Mouse (Mus musculus): Measurements from ENCODE around the gene Efcc1. TPM values are rescaled to one million over a fixed set of nuclear protein-coding genes. Genes with fewer than 3 reads are reported as not detected.

The Efcc1 gene
- polyA plus RNA-seq, 1 experiment from 2014 or later: 0.77 TPM

GRCm38 (mm10) chr6:87732151-87733011 lies 1.7 kb downstream of the Efcc1 start:
- Histone ChIP-seq H3K36me3 (no peaks in the 10 kb centered on the region), H3K4me3 (peak overlapping the region; percentile 64), H3K9ac (no peak overlapping the region), H3K27ac (no peak overlapping the region), H3K9me3 (replicated peaks) (no peaks in the 10 kb centered on the region), H3K4me1 (replicated peaks) (peaks cover 41% of the 10 kb centered on the region), H3K27me3 (peaks cover 60% of the 10 kb centered on the region), H3K4me2 (peak overlapping the region; percentile 96)
- ATAC-seq (replicated peaks; ENCODE audit: insufficient number of reproducible peaks, insufficient read depth, low FRiP score, low read depth): no peak
- WGBS: 3% methylated on average over 50 of the region's 53 CpGs

- Histone ChIP-seq H3K4me2 (peak overlapping the region; percentile 96), H3K27me3 (peaks cover 60% of the 10 kb centered on the region), H3K9me3 (replicated peaks) (no peaks in the 10 kb centered on the region), H3K4me1 (replicated peaks) (peaks cover 46% of the 10 kb centered on the region), H3K36me3 (no peaks in the 10 kb centered on the region), H3K27ac (peak overlapping the region; percentile 28; the same call in 1 of the 2 replicates), H3K9ac (no peak overlapping the region), H3K4me3 (peak overlapping the region; percentile 64)
- WGBS: 29% methylated on average over 14 of the region's 14 CpGs
- peak; percentile 40; the same call in 1 of the 2 replicates for ATAC-seq (replicated peaks; ENCODE audit: insufficient number of reproducible peaks, insufficient read depth, low FRiP score, low read depth)
These were observed 2.7 kb downstream of the Efcc1 start for GRCm38 (mm10) chr6:87733131-87733930.

- Histone ChIP-seq H3K27ac (no peak overlapping the region), H3K4me2 (no peak overlapping the region), H3K4me3 (no peak overlapping the region), H3K4me1 (replicated peaks) (peaks cover 48% of the 10 kb centered on the region), H3K9ac (no peak overlapping the region), H3K36me3 (no peaks in the 10 kb centered on the region), H3K27me3 (peaks cover 58% of the 10 kb centered on the region), H3K9me3 (replicated peaks) (no peaks in the 10 kb centered on the region)
- 63% methylated on average over 5 of the region's 5 CpGs for WGBS
- ATAC-seq (replicated peaks; ENCODE audit: insufficient number of reproducible peaks, insufficient read depth, low FRiP score, low read depth): no peak
These were observed 3.5 kb downstream of the Efcc1 start for GRCm38 (mm10) chr6:87734136-87734535.

GRCm38 (mm10) chr6:87736923-87737322 lies 6.3 kb downstream of the Efcc1 start:
- 70% methylated on average over 4 of the region's 4 CpGs for WGBS
- H3K4me2 ChIP-seq: no peak overlapping the region
- H3K27ac ChIP-seq: no peak overlapping the region
- no peak overlapping the region for H3K4me3 ChIP-seq
- peaks cover 30% of the 10 kb centered on the region for H3K27me3 ChIP-seq
- ATAC-seq (replicated peaks; ENCODE audit: insufficient number of reproducible peaks, insufficient read depth, low FRiP score, low read depth): no peak
- peaks cover 43% of the 10 kb centered on the region for H3K4me1 ChIP-seq (replicated peaks)
- H3K9me3 ChIP-seq (replicated peaks): no peaks in the 10 kb centered on the region
- H3K36me3 ChIP-seq: no peaks in the 10 kb centered on the region
- H3K9ac ChIP-seq: no peak overlapping the region

GRCm38 (mm10) chr6:87737921-87738626 lies 7.4 kb downstream of the Efcc1 start:
- peaks cover 31% of the 10 kb centered on the region for H3K4me1 ChIP-seq (replicated peaks)
- H3K27ac ChIP-seq: no peak overlapping the region
- H3K27me3 ChIP-seq: peaks cover 18% of the 10 kb centered on the region
- H3K36me3 ChIP-seq: no peaks in the 10 kb centered on the region
- no peak for ATAC-seq (replicated peaks; ENCODE audit: insufficient number of reproducible peaks, insufficient read depth, low FRiP score, low read depth)
- H3K4me3 ChIP-seq: no peak overlapping the region
- no peak overlapping the region for H3K9ac ChIP-seq
- 70% methylated on average over 4 of the region's 4 CpGs for WGBS
- no peak overlapping the region for H3K4me2 ChIP-seq
- no peaks in the 10 kb centered on the region for H3K9me3 ChIP-seq (replicated peaks)

- WGBS: 25% methylated on average over 6 of the region's 6 CpGs
- H3K27me3 ChIP-seq: 0 out of 2 replicates have a peak, but pooled peaks cover 8% of the 10 kb centered on the region
- no peak overlapping the region for H3K9ac ChIP-seq
- peaks cover 21% of the 10 kb centered on the region for H3K4me1 ChIP-seq (replicated peaks)
- no peak overlapping the region for H3K4me3 ChIP-seq
- ATAC-seq (replicated peaks; ENCODE audit: insufficient number of reproducible peaks, insufficient read depth, low FRiP score, low read depth): no peak
- no peak overlapping the region for H3K4me2 ChIP-seq
- no peaks in the 10 kb centered on the region for H3K9me3 ChIP-seq (replicated peaks)
- peak overlapping the region; percentile 47 for H3K27ac ChIP-seq
- H3K36me3 ChIP-seq: no peaks in the 10 kb centered on the region
These were observed 9.2 kb downstream of the Efcc1 start for GRCm38 (mm10) chr6:87739898-87740297.

- no peak overlapping the region for H3K27ac ChIP-seq
- ATAC-seq (replicated peaks; ENCODE audit: insufficient number of reproducible peaks, insufficient read depth, low FRiP score, low read depth): no peak
- peaks cover 23% of the 10 kb centered on the region for H3K4me1 ChIP-seq (replicated peaks)
- H3K4me3 ChIP-seq: no peak overlapping the region
- H3K4me2 ChIP-seq: no peak overlapping the region
- H3K27me3 ChIP-seq: 0 out of 2 replicates have a peak, but pooled peaks cover 5% of the 10 kb centered on the region
- H3K36me3 ChIP-seq: no peaks in the 10 kb centered on the region
- H3K9me3 ChIP-seq (replicated peaks): no peaks in the 10 kb centered on the region
- H3K9ac ChIP-seq: no peak overlapping the region
These were observed 9.8 kb downstream of the Efcc1 start for GRCm38 (mm10) chr6:87740496-87740895.

- 58% methylated on average over 8 of the region's 8 CpGs for WGBS
- no peak for ATAC-seq (replicated peaks; ENCODE audit: insufficient number of reproducible peaks, insufficient read depth, low FRiP score, low read depth)
- peaks cover 26% of the 10 kb centered on the region for H3K4me1 ChIP-seq (replicated peaks)
- no peak overlapping the region for H3K4me3 ChIP-seq
- H3K27ac ChIP-seq: no peak overlapping the region
- H3K9me3 ChIP-seq (replicated peaks): no peaks in the 10 kb centered on the region
- no peak overlapping the region for H3K9ac ChIP-seq
- no peak overlapping the region for H3K4me2 ChIP-seq
- no peaks in the 10 kb centered on the region for H3K36me3 ChIP-seq
- no peaks in the 10 kb centered on the region for H3K27me3 ChIP-seq
These were observed 11.3 kb downstream of the Efcc1 start for GRCm38 (mm10) chr6:87741978-87742377.

GRCm38 (mm10) chr6:87742804-87743203 lies 12.1 kb downstream of the Efcc1 start:
- H3K4me3 ChIP-seq: no peak overlapping the region
- H3K4me2 ChIP-seq: no peak overlapping the region
- H3K27me3 ChIP-seq: no peaks in the 10 kb centered on the region
- H3K4me1 ChIP-seq (replicated peaks): peaks cover 26% of the 10 kb centered on the region
- no peaks in the 10 kb centered on the region for H3K36me3 ChIP-seq
- ATAC-seq (replicated peaks; ENCODE audit: insufficient number of reproducible peaks, insufficient read depth, low FRiP score, low read depth): no peak
- no peaks in the 10 kb centered on the region for H3K9me3 ChIP-seq (replicated peaks)
- no peak overlapping the region for H3K27ac ChIP-seq
- 78% methylated on average over 5 of the region's 5 CpGs for WGBS
- no peak overlapping the region for H3K9ac ChIP-seq

GRCm38 (mm10) chr6:87743281-87743680 lies 12.6 kb downstream of the Efcc1 start:
- WGBS: 69% methylated on average over 5 of the region's 5 CpGs
- no peaks in the 10 kb centered on the region for H3K27me3 ChIP-seq
- peaks cover 21% of the 10 kb centered on the region for H3K4me1 ChIP-seq (replicated peaks)
- H3K4me2 ChIP-seq: no peak overlapping the region
- no peaks in the 10 kb centered on the region for H3K36me3 ChIP-seq
- no peak overlapping the region for H3K9ac ChIP-seq
- H3K9me3 ChIP-seq (replicated peaks): no peaks in the 10 kb centered on the region
- H3K4me3 ChIP-seq: no peak overlapping the region
- no peak for ATAC-seq (replicated peaks; ENCODE audit: insufficient number of reproducible peaks, insufficient read depth, low FRiP score, low read depth)
- H3K27ac ChIP-seq: no peak overlapping the region

- WGBS: 73% methylated on average over 3 of the region's 3 CpGs
- Histone ChIP-seq H3K27ac (no peak overlapping the region), H3K4me3 (no peak overlapping the region), H3K4me1 (replicated peaks) (peaks cover 14% of the 10 kb centered on the region), H3K27me3 (no peaks in the 10 kb centered on the region), H3K4me2 (no peak overlapping the region), H3K9me3 (replicated peaks) (no peaks in the 10 kb centered on the region), H3K9ac (no peak overlapping the region), H3K36me3 (no peaks in the 10 kb centered on the region)
- ATAC-seq (replicated peaks; ENCODE audit: insufficient number of reproducible peaks, insufficient read depth, low FRiP score, low read depth): no peak
These were observed 14.0 kb downstream of the Efcc1 start for GRCm38 (mm10) chr6:87744632-87745031.
